Mouse (Mus musculus) olfactory bulb, adult 2 months (tissue): ENCODE data around the gene Pdia2. TPM values are rescaled to one million over a fixed set of nuclear protein-coding genes. Genes with fewer than 3 reads are reported as not detected.
"Not testable (repeated sequence)": the region's sequence is repeated elsewhere in the genome, so short reads cannot be mapped to it uniquely, and the experiment has no call there.

Experiments
- H3K27ac ChIP-seq: fragments of 200-500 bp; 2 replicates; pipeline ENCODE4 v1.5.1; 2012; ENCODE audit warnings: low read depth, low read length; ENCODE audit not compliant: insufficient read depth
- H3K4me1 ChIP-seq: fragments of 200-500 bp; 2 replicates; pipeline ENCODE4 v1.6.1; 2012; ENCODE audit warnings: low read length; ENCODE audit not compliant: control insufficient read depth, insufficient read depth
- H3K4me3 ChIP-seq: fragments of 200-500 bp; 2 replicates; pipeline ENCODE4 v1.5.1; 2012; ENCODE audit warnings: mild to moderate bottlenecking, low read depth, low read length, moderate library complexity; ENCODE audit not compliant: insufficient read depth
- CTCF ChIP-seq: fragments of 200-500 bp; IDR thresholded peaks from 2 replicates; pipeline ENCODE4 v1.5.1; 2012; ENCODE audit warnings: low read depth, mild to moderate bottlenecking, low read length, moderate library complexity; ENCODE audit not compliant: insufficient read depth
- POLR2A ChIP-seq: fragments of 200-500 bp; IDR thresholded peaks from 2 replicates; pipeline ENCODE4 v1.6.1; 2012; ENCODE audit warnings: mild to moderate bottlenecking, low read depth, low read length, moderate library complexity; ENCODE audit not compliant: insufficient read depth
- WGBS: fragments of 180-500 bp; shearing (Covaris S2); methylation state at CpG from one replicate; pipeline ENCODE4 v1.1.7; 2018; 5-methylcytosine and 5-hydroxymethylcytosine counted together
- polyA plus RNA-seq: library from polyadenylated mRNA; stranded (reverse); fragments of >200 nt; gene quantifications from 2 replicates; pipeline ENCODE4 v1.2.4, GENCODE M21; 2012; ENCODE audit warnings: low replicate concordance; ENCODE audit not compliant: missing spikeins, insufficient read depth, insufficient read length

Pdia2 gene
- polyA plus RNA-seq, 1 experiment = not detected

GRCm38 (mm10) chr17:26187592-26187991 lies 11.3 kb downstream of the Pdia2 start:
- no peak overlapping the region for H3K4me3 ChIP-seq
- TF ChIP-seq CTCF = no peak
- no peak for TF ChIP-seq POLR2A
- H3K4me1 ChIP-seq = no peaks in the 10 kb centered on the region
- no peak overlapping the region for H3K27ac ChIP-seq
- WGBS = 99% methylated on average over 5 of the region's 5 CpGs

DNA sequence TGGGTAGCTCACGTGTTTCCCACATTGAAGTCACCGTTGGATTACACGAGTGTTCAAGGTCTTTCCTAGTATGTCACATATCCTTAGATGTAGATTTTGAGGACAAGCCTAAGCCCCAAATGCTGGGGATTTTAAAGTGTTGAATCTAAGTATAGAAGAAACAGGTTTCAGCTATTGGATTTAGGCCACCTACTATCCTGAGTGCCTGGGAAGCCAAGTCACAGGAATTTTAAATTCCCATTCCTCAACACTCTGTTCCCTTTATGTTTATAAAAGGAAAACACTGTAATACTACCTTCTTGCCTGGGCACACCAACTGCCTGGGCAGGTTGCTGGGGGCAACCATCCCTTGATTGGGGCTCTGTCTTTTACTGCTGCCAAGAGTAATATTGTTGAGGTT lies 17.7 kb downstream of the Pdia2 start:
- Histone ChIP-seq H3K4me1 (no peaks in the 10 kb centered on the region), H3K27ac (no peak overlapping the region), H3K4me3 (no peak overlapping the region)
- WGBS = 92% methylated on average over 3 of the region's 3 CpGs
- TF ChIP-seq POLR2A (no peak), CTCF (no peak)

GRCm38 (mm10) chr17:26178611-26179010 lies 20.3 kb downstream of the Pdia2 start:
- TF ChIP-seq POLR2A = no peak
- TF ChIP-seq CTCF = no peak
- no peaks in the 10 kb centered on the region for H3K4me1 ChIP-seq

GRCm38 (mm10) chr17:26175248-26175647 lies 23.6 kb downstream of the Pdia2 start:
- WGBS = 82% methylated on average over 2 of the region's 2 CpGs
- H3K4me3 ChIP-seq, H3K4me1 ChIP-seq, H3K27ac ChIP-seq: not testable (repeated sequence)

More at GRCm38 (mm10) chr17:26178611-26179010, 20.3 kb downstream of the Pdia2 start:
- H3K27ac ChIP-seq = no peak overlapping the region
- no peak overlapping the region for H3K4me3 ChIP-seq

- WGBS = 92% methylated on average over 2 of the region's 2 CpGs
Observed at GRCm38 (mm10) chr17:26168039-26168438, 30.8 kb downstream of the Pdia2 start.

GRCm38 (mm10) chr17:26162736-26163135 lies 36.2 kb downstream of the Pdia2 start:
- no peak overlapping the region for H3K4me3 ChIP-seq
- WGBS = 94% methylated on average over 1 of the region's 1 CpGs
- H3K4me1 ChIP-seq = no peaks in the 10 kb centered on the region
- TF ChIP-seq CTCF = no peak
- no peak for TF ChIP-seq POLR2A
- no peak overlapping the region for H3K27ac ChIP-seq

More at GRCm38 (mm10) chr17:26168039-26168438, 30.8 kb downstream of the Pdia2 start:
- Histone ChIP-seq H3K4me3 (no peak overlapping the region), H3K27ac (no peak overlapping the region), H3K4me1 (no peaks in the 10 kb centered on the region)
- TF ChIP-seq CTCF (no peak), POLR2A (no peak)

GRCm38 (mm10) chr17:26151886-26152630 lies 46.8 kb downstream of the Pdia2 start:
- no peak for TF ChIP-seq CTCF
- no peak for TF ChIP-seq POLR2A
- Histone ChIP-seq H3K4me3 (no peak overlapping the region), H3K27ac (no peak overlapping the region), H3K4me1 (no peaks in the 10 kb centered on the region)
- WGBS = 94% methylated on average over 2 of the region's 2 CpGs

DNA sequence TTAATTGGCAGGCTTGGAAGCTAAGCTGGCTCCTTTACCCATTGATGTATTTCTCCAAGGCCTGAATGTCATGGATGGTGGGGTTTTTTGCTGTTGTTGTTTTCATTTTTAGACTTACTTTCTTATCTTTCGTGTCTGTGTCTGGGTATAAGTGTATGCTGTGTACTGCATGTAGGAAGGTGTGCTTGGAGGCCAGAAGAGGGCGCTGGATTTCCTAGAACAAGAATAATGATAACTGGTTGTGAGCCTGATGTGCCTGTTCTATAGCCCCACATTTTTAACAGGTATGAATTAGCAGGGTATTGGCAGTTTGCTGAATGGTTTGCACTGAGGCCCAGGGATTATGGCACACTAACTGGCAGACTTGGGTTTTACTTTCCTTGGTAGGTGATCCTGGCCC lies 49.8 kb downstream of the Pdia2 start:
- 82% methylated on average over 2 of the region's 2 CpGs for WGBS

More for the DNA sequence above, 49.8 kb downstream of the Pdia2 start:
- H3K4me3 ChIP-seq = no peak overlapping the region
- H3K27ac ChIP-seq = no peak overlapping the region
- TF ChIP-seq CTCF (no peak), POLR2A (no peak)
- no peaks in the 10 kb centered on the region for H3K4me1 ChIP-seq

Other genes with a start within 250 kb of the Pdia2 start
- not detected in 2 replicates for gene A930017K11Rik, start 246.5 kb downstream of the Pdia2 start, polyA plus RNA-seq
- not detected in 2 replicates for gene Capn15, start 213.3 kb downstream of the Pdia2 start, polyA plus RNA-seq
- gene Rab11fip3, start 129.5 kb downstream of the Pdia2 start, polyA plus RNA-seq = not detected in 2 replicates
- gene Decr2, start 108.8 kb downstream of the Pdia2 start, polyA plus RNA-seq = not detected in 2 replicates
- not detected in 2 replicates for gene Nme4, start 103.5 kb downstream of the Pdia2 start, polyA plus RNA-seq
- gene Tmem8, start 85.8 kb downstream of the Pdia2 start, polyA plus RNA-seq = not detected in 2 replicates
- not detected in 2 replicates for gene Mrpl28, start 75.6 kb downstream of the Pdia2 start, polyA plus RNA-seq
- not detected in 2 replicates for gene Axin1, start 60.4 kb downstream of the Pdia2 start, polyA plus RNA-seq
- gene Rgs11, start 3.9 kb upstream of the Pdia2 start, polyA plus RNA-seq = not detected in 2 replicates
- gene Arhgdig, start 8.7 kb upstream of the Pdia2 start, polyA plus RNA-seq = not detected in 2 replicates
- gene Fam234a, start 45.2 kb upstream of the Pdia2 start, polyA plus RNA-seq = not detected in 2 replicates
- gene Luc7l, start 53.8 kb upstream of the Pdia2 start, polyA plus RNA-seq = not detected in 2 replicates
- not detected in 2 replicates for gene Neurl1b, start 215.7 kb upstream of the Pdia2 start, polyA plus RNA-seq